Mouse (Mus musculus) embryonic stem cell, embryonic (primary cell): ENCODE measurements around the gene Cbarp.

Experiments used
- CTCF ChIA-PET, 4 experiments: fragments of 300-600 bp in 2 of 4; fragments of 350-600 bp in 2 of 4; sonication (Branson Sonifier 250); formaldehyde crosslinking; loops; one replicate each; lab custom pipeline; 2022; ENCODE audit warnings: inconsistent platforms in 2 of 4; lab: Charles Lee
- POLR2A ChIA-PET, 4 experiments: fragments of 300-600 bp in 2 of 4; fragments of 350-600 bp in 2 of 4; sonication (Branson Sonifier 250); formaldehyde crosslinking; loops; one replicate each; lab custom pipeline; 2022; ENCODE audit warnings: antibody characterized with exemption in 4 of 4, inconsistent platforms in 1 of 4; lab: Charles Lee

Cbarp gene

DNA sequence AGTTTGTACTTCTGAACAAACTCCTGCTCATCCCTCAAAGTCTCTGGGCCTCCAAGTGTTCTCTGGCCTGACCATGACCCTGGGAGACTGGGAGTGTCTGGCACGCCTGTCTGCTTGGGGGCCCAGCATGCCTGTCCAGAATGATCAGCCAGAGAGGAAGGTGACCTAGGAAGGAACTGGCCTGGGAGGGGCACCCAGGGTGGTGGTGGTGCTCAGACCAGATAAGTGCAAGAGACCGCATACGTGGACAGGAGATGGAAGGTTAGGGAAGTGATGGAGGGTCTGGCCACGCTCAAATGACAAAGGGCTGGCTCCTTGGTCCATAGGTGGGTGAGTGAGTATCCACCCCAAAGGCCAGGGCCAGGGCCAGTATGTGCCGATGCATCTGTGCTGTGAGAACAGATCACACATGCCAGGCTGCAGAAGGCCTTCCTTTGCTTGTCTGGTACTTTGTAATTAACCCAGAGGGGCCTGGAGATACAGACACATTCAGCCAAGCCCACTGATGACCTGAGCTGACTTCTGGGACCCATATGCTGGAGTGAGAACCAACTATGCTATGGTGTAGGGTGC, 6.6 kb upstream of the Cbarp start:
- ChIA-PET POLR2A (interaction anchor here (0.6 to 12.6 kb wide), 18 partner anchors 9 to 507 kb away, joined by 3 to 321 read pairs (median 14); partner anchors contain the start of genes 1600002K03Rik (in 2 of the 4), Cirbp (in 2 of the 4) and Tmem259 (in 1 of the 4)), CTCF (interaction anchor here in 3 of 4 experiments (0.6 to 5.2 kb wide), 7 partner anchors 17 to 306 kb away, joined by 4 to 98 read pairs (median 8); partner anchors contain the start of genes Cirbp (in 2 of the 3) and Med16 (in 1 of the 3))

DNA sequence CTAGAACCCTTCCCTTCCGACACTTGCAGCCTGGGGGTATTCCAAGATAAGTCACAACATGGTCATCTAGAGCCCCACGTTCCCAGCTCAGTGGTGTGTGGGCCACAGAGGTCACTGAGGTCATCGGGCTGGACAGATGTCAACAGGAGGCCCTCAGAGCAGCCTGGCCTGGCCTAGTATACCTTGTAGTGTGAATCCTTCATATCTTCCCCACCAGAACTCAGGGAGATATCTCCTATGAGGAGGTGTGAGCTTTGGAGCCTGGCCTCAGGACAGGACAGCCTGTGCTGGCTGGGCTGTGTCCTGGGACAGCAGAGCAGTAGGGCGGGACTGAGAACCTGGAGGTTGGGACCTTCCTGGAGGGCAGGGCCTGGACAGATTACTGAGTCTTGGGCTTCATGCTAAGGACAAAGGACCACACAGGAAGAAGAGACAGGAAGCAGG, 6.0 kb upstream of the Cbarp start:
- CTCF ChIA-PET: interaction anchor here in 3 of 4 experiments (0.8 to 5.2 kb wide), 8 partner anchors 13 to 227 kb away, joined by 3 to 98 read pairs (median 12); partner anchors contain the start of gene Cirbp (in 2 of the 3)
- POLR2A ChIA-PET: interaction anchor here in 3 of 4 experiments (1.0 to 12.6 kb wide), 10 partner anchors 9 to 227 kb away, joined by 3 to 321 read pairs (median 14); partner anchors contain the start of genes 1600002K03Rik (in 2 of the 3), Cirbp (in 2 of the 3) and Mum1 (in 1 of the 3)

GRCm38 (mm10) chr10:80145896-80146295, 5.3 kb upstream of the Cbarp start:
- CTCF ChIA-PET: interaction anchor here (0.6 to 5.2 kb wide), 26 partner anchors 11 to 651 kb away, joined by 3 to 98 read pairs (median 4); partner anchors contain the start of genes Cirbp (in 2 of the 4), Arid3a (in 1 of the 4), Mbd3 (in 1 of the 4) and Wdr18 (in 1 of the 4)
- POLR2A ChIA-PET: interaction anchor here in 3 of 4 experiments (0.6 to 12.6 kb wide), 19 partner anchors 9 to 365 kb away, joined by 3 to 321 read pairs (median 4); partner anchors contain the start of genes 1600002K03Rik (in 2 of the 3), Cirbp (in 2 of the 3), Mum1 (in 1 of the 3) and Ptbp1 (in 1 of the 3)

- POLR2A ChIA-PET: interaction anchor here in 3 of 4 experiments (0.6 to 12.6 kb wide), 24 partner anchors 10 to 365 kb away, joined by 3 to 321 read pairs (median 4); partner anchors contain the start of genes 1600002K03Rik (in 2 of the 3), Cirbp (in 2 of the 3), Mum1 (in 1 of the 3) and Ptbp1 (in 1 of the 3)
- CTCF ChIA-PET: interaction anchor here (0.6 to 5.2 kb wide), 26 partner anchors 12 to 650 kb away, joined by 3 to 98 read pairs (median 4); partner anchors contain the start of genes Cirbp (in 2 of the 4), Arid3a (in 1 of the 4), Mbd3 (in 1 of the 4) and Wdr18 (in 1 of the 4)
Measured at GRCm38 (mm10) chr10:80144864-80145838, 4.5 kb upstream of the Cbarp start.

DNA sequence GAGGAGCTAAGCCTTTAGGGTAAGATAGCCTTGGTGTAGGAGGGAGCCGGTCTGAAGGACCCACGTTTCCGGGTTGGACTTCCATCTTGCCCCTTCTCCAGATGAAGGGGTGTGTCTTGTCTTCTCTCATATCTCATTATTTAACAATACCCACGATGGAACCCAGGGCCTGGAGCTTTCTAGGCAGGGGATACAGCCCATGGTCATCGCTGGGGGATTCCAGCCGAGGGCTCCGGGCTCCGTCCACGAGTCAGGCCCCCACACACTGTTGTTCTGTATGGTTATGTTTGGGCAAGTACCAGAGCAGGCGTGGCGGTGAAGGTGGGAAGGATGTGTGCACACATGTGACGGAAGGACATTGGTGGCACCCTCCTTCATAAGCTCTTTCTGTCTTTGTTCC, 3.5 kb upstream of the Cbarp start:
- ChIA-PET CTCF (interaction anchor here in 3 of 4 experiments (0.7 to 1.6 kb wide), 4 partner anchors 15 to 159 kb away, joined by 3 to 8 read pairs (median 4); partner anchors contain the start of gene Cirbp (in 1 of the 3)), POLR2A (interaction anchor here in 3 of 4 experiments (0.9 to 8.7 kb wide), 13 partner anchors 10 to 257 kb away, joined by 3 to 161 read pairs (median 6); partner anchors contain the start of genes 1600002K03Rik (in 2 of the 3) and Cirbp (in 1 of the 3))

DNA sequence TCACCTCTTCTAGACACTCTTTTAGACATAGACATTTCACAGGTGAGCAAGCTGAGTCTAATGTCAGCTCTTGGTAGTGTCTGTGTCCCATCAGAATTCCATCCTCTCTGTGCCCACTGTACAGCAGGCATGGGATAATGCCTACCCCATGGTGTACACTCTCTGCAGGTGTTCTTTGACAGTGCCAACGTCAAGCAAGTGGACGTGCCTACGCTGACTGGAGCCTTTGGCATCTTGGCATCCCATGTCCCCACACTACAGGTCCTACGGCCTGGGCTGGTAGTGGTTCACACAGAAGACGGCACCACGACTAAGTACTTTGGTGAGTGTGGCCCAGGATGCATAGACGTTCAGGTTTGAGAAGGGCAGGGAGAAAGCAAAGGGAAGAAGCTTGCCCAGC, 3.0 kb upstream of the Cbarp start:
- CTCF ChIA-PET: interaction anchor here in 3 of 4 experiments (0.9 to 1.6 kb wide), 7 partner anchors 15 to 230 kb away, joined by 3 to 10 read pairs (median 5); partner anchors contain the start of genes Cirbp (in 2 of the 3) and Wdr18 (in 1 of the 3)
- POLR2A ChIA-PET: interaction anchor here in 3 of 4 experiments (0.7 to 8.7 kb wide), 18 partner anchors 10 to 257 kb away, joined by 3 to 161 read pairs (median 5); partner anchors contain the start of genes 1600002K03Rik (in 2 of the 3) and Cirbp (in 2 of the 3)

DNA sequence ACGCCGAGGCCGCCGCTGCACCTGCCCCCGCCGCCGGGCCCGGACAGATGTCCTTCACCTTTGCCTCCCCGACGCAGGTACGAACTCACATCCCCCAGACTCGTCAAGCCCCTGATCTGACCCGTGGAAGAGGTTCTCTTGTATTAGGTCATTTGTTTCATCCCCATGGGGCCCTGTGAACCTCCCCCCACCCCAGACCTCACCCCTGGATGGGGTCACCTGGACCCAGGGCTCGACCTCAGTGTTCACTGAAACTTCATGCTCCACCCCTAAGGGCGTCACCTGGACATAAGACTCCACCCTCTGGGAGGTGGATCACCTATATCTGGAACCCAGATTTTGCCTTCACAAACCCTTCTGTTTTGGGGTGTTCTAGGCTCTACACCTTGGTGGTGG, 1.9 kb upstream of the Cbarp start:
- CTCF ChIA-PET: interaction anchor here (0.6 to 2.8 kb wide), 11 partner anchors 16 to 1212 kb away, joined by 3 to 13 read pairs (median 6); partner anchors contain the start of genes Cirbp (in 1 of the 4) and Wdr18 (in 1 of the 4)
- POLR2A ChIA-PET: interaction anchor here (0.6 to 8.7 kb wide), 18 partner anchors 8 to 283 kb away, joined by 3 to 161 read pairs (median 3); partner anchors contain the start of genes 1600002K03Rik (in 2 of the 4), Cirbp (in 2 of the 4), Gamt (in 2 of the 4) and Dazap1 (in 1 of the 4)

GRCm38 (mm10) chr10:80141786-80142529, 1.3 kb upstream of the Cbarp start:
- ChIA-PET POLR2A (interaction anchor here (0.9 to 8.7 kb wide), 35 partner anchors 9 to 301 kb away, joined by 3 to 161 read pairs (median 5); partner anchors contain the start of genes Cirbp (in 2 of the 4), 1600002K03Rik (in 1 of the 4), Dazap1 (in 1 of the 4) and Gamt (in 1 of the 4)), CTCF (interaction anchor here (0.7 to 2.8 kb wide), 15 partner anchors 23 to 1213 kb away, joined by 3 to 13 read pairs (median 6); partner anchors contain the start of genes Tmem259 (in 2 of the 4), Wdr18 (in 2 of the 4), Cirbp (in 1 of the 4) and Mum1 (in 1 of the 4))

GRCm38 (mm10) chr10:80141243-80141642, 608 bp upstream of the Cbarp start:
- ChIA-PET CTCF (interaction anchor here (0.6 to 2.8 kb wide), 18 partner anchors 23 to 361 kb away, joined by 3 to 13 read pairs (median 4); partner anchors contain the start of genes Tmem259 (in 2 of the 4), Wdr18 (in 2 of the 4), Dazap1 (in 1 of the 4) and Gamt (in 1 of the 4)), POLR2A (interaction anchor here (0.5 to 4.5 kb wide), 43 partner anchors 9 to 300 kb away, joined by 3 to 60 read pairs (median 4); partner anchors contain the start of genes Cirbp (in 2 of the 4), Tmem259 (in 2 of the 4), Arid3a (in 1 of the 4) and Ndufs7 (in 1 of the 4))

DNA sequence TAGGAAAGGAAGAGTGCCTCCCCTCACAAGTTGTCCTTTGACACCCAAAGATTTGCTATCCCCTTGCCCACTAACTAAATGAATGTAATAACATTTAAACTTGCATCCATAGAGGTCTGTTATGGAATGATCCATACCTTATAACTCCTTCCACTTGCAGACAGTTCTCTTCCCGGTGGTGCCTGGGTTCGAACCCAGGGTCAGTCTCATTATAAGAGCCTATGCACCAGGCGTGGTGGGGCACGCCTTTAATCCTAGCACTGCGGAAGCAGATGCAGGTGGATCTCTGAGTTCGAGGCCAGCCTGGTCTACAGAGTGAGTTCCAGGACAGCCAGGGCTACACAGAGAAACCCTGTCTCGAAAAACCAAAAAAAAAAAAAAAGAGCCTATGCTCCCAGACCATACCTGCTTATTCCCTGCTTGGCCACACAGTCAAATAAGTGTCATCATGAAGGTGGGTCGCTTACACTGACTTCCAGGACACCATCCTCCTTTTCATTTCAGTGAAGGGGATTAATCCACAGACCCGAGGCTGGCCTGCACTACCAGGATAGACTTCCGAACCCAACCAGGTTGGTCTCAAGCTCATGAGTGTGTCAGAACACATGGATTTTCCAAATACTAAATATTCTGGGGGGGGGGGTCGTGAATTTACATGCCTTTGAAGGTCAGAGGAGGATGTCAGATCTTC, 515 bp downstream of the Cbarp start:
- POLR2A ChIA-PET: interaction anchor here (0.6 to 4.5 kb wide), 52 partner anchors 9 to 1213 kb away, joined by 3 to 60 read pairs (median 5); partner anchors contain the start of genes Cirbp (in 2 of the 4), Tmem259 (in 2 of the 4), Wdr18 (in 2 of the 4) and Arid3a (in 1 of the 4)
- CTCF ChIA-PET: interaction anchor here (0.5 to 2.8 kb wide), 16 partner anchors 8 to 316 kb away, joined by 3 to 13 read pairs (median 4); partner anchors contain the start of genes Cirbp (in 1 of the 4), Grin3b (in 1 of the 4), Midn (in 1 of the 4) and Mum1 (in 1 of the 4)

DNA sequence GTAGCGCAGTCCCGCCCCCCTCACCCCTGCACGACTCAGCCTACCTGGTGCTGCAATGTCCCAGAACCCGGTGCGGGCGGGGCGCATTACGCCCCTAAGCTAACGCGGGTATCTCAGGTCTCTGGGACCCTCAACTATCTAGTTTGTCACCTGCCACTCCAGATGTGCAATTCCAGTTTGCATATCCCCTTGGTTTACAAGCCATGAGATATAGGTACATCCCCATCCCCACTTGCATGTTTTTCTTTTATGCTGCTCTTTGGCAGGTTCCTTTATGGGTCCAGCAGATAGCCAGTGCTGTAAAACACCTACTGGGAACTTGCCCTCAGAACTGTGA, 1.2 kb downstream of the Cbarp start:
- POLR2A ChIA-PET: interaction anchor here in 3 of 4 experiments (0.6 to 3.2 kb wide), 47 partner anchors 9 to 1214 kb away, joined by 3 to 60 read pairs (median 4); partner anchors contain the start of genes Wdr18 (in 3 of the 3), Rps15 (in 1 of the 3), Stk11 (in 1 of the 3) and Tmem259 (in 1 of the 3)
- CTCF ChIA-PET: interaction anchor here in 2 of 4 experiments (0.6 to 2.6 kb wide), 5 partner anchors 9 to 155 kb away, joined by 3 to 11 read pairs (median 3); partner anchors contain the start of genes Cirbp (in 1 of the 2), Midn (in 1 of the 2) and Tmem259 (in 1 of the 2)

DNA sequence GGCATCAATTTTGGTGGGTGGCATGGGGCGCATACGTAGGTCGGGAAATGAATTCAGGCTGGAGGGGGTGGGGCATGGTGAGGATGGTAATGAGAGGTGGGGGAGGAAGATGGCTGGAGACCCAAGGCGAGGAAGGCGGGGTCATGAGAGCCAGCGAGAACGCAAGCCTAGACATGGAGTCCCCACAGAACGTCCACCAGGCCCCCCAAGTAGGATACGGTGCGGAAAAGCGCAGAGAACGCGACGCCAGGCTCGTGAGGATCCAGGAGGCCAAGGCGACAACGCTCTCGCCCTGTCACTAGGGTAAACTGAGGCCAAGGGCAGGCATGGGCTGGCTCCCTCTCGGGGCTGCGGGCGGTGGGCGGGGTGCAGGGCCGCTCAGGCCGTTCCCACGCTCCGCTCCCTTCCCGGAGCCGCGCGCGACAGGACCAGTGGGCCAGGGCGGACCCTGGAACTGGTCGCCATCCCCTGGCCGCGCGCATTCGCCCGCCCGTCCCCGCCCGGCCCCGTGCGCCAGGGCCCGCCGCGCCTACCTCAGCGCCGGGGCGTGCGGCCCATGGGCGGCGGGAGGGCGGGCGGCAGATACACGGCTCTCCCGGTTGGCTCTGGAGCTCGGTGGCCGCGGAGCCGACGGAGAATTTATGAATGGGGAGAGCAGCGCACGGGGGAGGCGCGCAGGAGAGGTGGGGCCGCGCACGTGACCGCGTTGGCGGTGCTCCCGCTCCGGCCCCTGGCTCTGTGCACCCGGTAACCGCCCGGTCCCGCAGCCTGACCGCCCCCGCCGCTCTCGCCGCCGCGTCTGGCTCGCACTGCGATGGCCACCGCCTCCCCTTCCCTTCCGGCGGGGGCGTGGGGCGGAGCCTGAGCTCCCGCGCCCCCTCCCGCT, 1.8 kb downstream of the Cbarp start, which contains the start of gene Atp5d:
Gene Atp5d, plus strand, starts transcription at position 80 of the 886 bp plus-strand sequence.
- ChIA-PET POLR2A (interaction anchor here in 3 of 4 experiments (0.6 to 3.2 kb wide), 47 partner anchors 8 to 1215 kb away, joined by 3 to 60 read pairs (median 4); partner anchors contain the start of genes Wdr18 (in 3 of the 3), Rps15 (in 1 of the 3), Stk11 (in 1 of the 3) and Tmem259 (in 1 of the 3)), CTCF (interaction anchor here in 2 of 4 experiments (0.6 to 2.6 kb wide), 5 partner anchors 10 to 155 kb away, joined by 3 to 11 read pairs (median 3); partner anchors contain the start of genes Cirbp (in 1 of the 2), Midn (in 1 of the 2) and Tmem259 (in 1 of the 2))
